Mouse (Mus musculus): ENCODE results near the gene Kank4. TPM values are rescaled to one million over a fixed set of nuclear protein-coding genes. Genes with fewer than 3 reads are reported as not detected.
"Not testable (repeated sequence)": the region's sequence is repeated elsewhere in the genome, so short reads cannot be mapped to it uniquely, and the experiment has no call there.

Kank4 gene
- polyA plus RNA-seq, 1 experiment from 2014 or later = 0.82 TPM

- H3K27me3 ChIP-seq = peaks cover 46% of the 10 kb centered on the region
- H3K4me3 ChIP-seq (replicated peaks); H3K9ac ChIP-seq; H3K9me3 ChIP-seq; H3K27ac ChIP-seq; H3K36me3 ChIP-seq (replicated peaks); H3K4me2 ChIP-seq; ATAC-seq (ENCODE audit: low FRiP score): not testable (repeated sequence)
- H3K4me1 ChIP-seq = peaks cover 16% of the 10 kb centered on the region
- WGBS = 86% methylated on average over 1 of the region's 1 CpGs
Measured at GRCm38 (mm10) chr4:98724682-98725081, 92.7 kb downstream of the Kank4 start.

GRCm38 (mm10) chr4:98722454-98722853 lies 94.9 kb downstream of the Kank4 start:
- H3K9me3 ChIP-seq = no peaks in the 10 kb centered on the region
- ATAC-seq (ENCODE audit: low FRiP score) = peak; percentile 59; the same call in 1 of the 2 replicates
- H3K27ac ChIP-seq = no peak overlapping the region
- WGBS = 13% methylated on average over 8 of the region's 8 CpGs
- peaks cover 10% of the 10 kb centered on the region for H3K4me1 ChIP-seq
- no peak overlapping the region for H3K4me3 ChIP-seq (replicated peaks)
- H3K9ac ChIP-seq = no peak overlapping the region
- H3K4me2 ChIP-seq = no peak overlapping the region
- H3K36me3 ChIP-seq (replicated peaks) = no peaks in the 10 kb centered on the region
- peaks cover 27% of the 10 kb centered on the region for H3K27me3 ChIP-seq

GRCm38 (mm10) chr4:98718547-98718917 lies 98.8 kb downstream of the Kank4 start:
- H3K4me3 ChIP-seq (replicated peaks) = no peak overlapping the region
- peaks cover 3% of the 10 kb centered on the region; the same call in 1 of the 2 replicates for H3K27me3 ChIP-seq
- no peaks in the 10 kb centered on the region for H3K9me3 ChIP-seq
- H3K27ac ChIP-seq = no peak overlapping the region
- 85% methylated on average over 10 of the region's 10 CpGs for WGBS
- no peak overlapping the region for H3K9ac ChIP-seq
- H3K4me1 ChIP-seq = no peaks in the 10 kb centered on the region
- H3K4me2 ChIP-seq = no peak overlapping the region
- no peaks in the 10 kb centered on the region for H3K36me3 ChIP-seq (replicated peaks)
- no peak for ATAC-seq (ENCODE audit: low FRiP score)

- no peak overlapping the region for H3K9ac ChIP-seq
- no peaks in the 10 kb centered on the region for H3K4me1 ChIP-seq
- H3K9me3 ChIP-seq = no peaks in the 10 kb centered on the region
- no peak overlapping the region for H3K4me3 ChIP-seq (replicated peaks)
- H3K4me2 ChIP-seq = no peak overlapping the region
- peaks cover 3% of the 10 kb centered on the region; the same call in 1 of the 2 replicates for H3K27me3 ChIP-seq
- H3K36me3 ChIP-seq (replicated peaks) = no peaks in the 10 kb centered on the region
- WGBS = 65% methylated on average over 17 of the region's 17 CpGs
- no peak for ATAC-seq (ENCODE audit: low FRiP score)
- H3K27ac ChIP-seq = no peak overlapping the region
Measured at GRCm38 (mm10) chr4:98717735-98718546, 99.4 kb downstream of the Kank4 start.

- Histone ChIP-seq H3K9ac (no peak overlapping the region), H3K4me2 (no peak overlapping the region), H3K9me3 (no peaks in the 10 kb centered on the region), H3K4me1 (no peaks in the 10 kb centered on the region), H3K36me3 (replicated peaks) (no peaks in the 10 kb centered on the region), H3K27me3 (no peaks in the 10 kb centered on the region), H3K27ac (no peak overlapping the region), H3K4me3 (replicated peaks) (no peak overlapping the region)
- ATAC-seq (ENCODE audit: low FRiP score) = no peak
- 93% methylated on average over 8 of the region's 8 CpGs for WGBS
Measured at GRCm38 (mm10) chr4:98710891-98711290, 106.4 kb downstream of the Kank4 start.

Other genes starting within 250 kb of the Kank4 start
- gene L1td1, start 90.8 kb downstream of the Kank4 start, polyA plus RNA-seq (2016; fragmentation: Nextera tagmentation; extraction: Ambion mirVana) = 0.08 TPM in 1 of 2 replicates, not detected in the other
- gene I0C0044D17Rik, start 6.3 kb upstream of the Kank4 start, polyA plus RNA-seq (2016; fragmentation: Nextera tagmentation; extraction: Ambion mirVana) = not detected in 2 replicates
- 134 and 143 TPM in 2 replicates for gene Usp1, start 106.3 kb upstream of the Kank4 start, polyA plus RNA-seq (2016; fragmentation: Nextera tagmentation; extraction: Ambion mirVana)
- gene Angptl3, start 213.4 kb upstream of the Kank4 start, polyA plus RNA-seq (2016; fragmentation: Nextera tagmentation; extraction: Ambion mirVana) = 1.6 and 2.5 TPM in 2 replicates